Mouse (Mus musculus): ENCODE results near the gene Dnase1l1.

DNA sequence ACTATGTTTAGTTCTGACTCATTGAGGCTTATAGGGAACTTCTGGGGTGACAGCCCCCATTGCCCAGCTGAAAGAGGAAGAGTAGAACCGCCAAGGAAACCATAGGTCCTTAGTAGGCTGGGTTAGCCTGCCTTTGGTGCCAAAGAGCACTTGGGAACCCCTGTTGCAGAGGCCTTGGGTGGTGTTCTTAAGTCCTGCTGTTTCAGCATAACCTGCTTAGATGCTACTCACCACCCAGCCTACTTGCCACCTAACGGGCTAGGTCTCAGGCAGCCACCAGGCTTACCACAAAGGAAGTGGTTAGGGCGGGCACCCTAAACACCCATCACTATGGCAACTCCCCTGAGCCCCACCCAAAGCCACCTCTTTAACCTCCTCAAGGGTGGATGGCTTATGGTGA lies 38.3 kb downstream of the Dnase1l1 start:
- TF ChIP-seq CTCF (conservative IDR thresholded peaks at IDR 0.05; ENCODE audit: low read length) (no peak), NANOG (IDR thresholded peaks at IDR 0.05; ENCODE audit: borderline replicate concordance, low read length) (no peak), POU5F1 (IDR thresholded peaks at IDR 0.05; ENCODE audit: borderline replicate concordance, low read length) (no peak)
